Mouse (Mus musculus) heart, adult 11 months (tissue): ENCODE results near the gene Olfr372.
"Not testable (repeated sequence)": the region's sequence is repeated elsewhere in the genome, so short reads cannot be mapped to it uniquely, and the experiment has no call there.

Source experiments
- DNase-seq: peaks from one replicate; pipeline ENCODE4 v3.0.0; 2022

Olfr372 gene

DNA sequence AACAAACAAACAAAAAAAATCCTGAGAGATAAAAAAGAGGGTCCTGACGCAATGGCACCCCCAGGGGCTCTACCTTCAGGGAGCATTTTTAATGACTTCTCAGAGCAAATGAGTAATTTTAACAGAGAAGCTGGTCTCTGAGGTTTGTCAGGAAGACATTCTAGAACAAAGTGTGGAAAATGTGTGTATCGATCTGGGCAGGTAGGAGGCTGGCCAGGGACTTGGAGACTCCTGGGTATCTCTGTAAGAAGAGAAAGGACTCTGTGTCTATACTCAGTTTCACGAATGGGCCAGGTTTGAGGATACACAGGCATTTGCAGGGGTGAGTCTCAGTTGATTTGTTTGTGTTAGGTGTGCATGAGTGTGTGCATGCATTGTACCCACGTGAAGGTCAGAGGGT lies at the start of gene Olfr372:
Gene Olfr372 (plus strand): TSS at position 301 of the 400 bp plus-strand sequence.
- peak; percentile 19 for DNase-seq

DNA sequence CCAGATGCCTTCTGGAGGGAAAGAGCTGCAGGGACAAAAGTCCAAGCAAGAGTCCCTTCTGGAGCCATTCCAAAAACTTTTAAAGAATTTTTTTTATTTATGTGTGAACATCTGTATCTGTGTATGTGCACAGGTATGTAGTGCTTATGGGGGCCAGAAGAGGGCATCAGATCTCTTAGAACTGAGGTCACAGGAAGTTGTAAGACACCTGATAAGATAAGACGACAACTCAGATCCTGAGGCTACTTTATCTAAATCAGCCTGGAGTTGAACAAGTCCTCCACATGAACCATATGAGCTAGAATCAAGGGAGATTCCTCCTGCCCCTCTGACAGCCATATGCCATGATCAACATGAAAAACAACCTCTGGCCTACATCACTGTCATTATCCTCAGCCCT lies 41.6 kb upstream of the Olfr372 start:
- no peak for DNase-seq

DNA sequence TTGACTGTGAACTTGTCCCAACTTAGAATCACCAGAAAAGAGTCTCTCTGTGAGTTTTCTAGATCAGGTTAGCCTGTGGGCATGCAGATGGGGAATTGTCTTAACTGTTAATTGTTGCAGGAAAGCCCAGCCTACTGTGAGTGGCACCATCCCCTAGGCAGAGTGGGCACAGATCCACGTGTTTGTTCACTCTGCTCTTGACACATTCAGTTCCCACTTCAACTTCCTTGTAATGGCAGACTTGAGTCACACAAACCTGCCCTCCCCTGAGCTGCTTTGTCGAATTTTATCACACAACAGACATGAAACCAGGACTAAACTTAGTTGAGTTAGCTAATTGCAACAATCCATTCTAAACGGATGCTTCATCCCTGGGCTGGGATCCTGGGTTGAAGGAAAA lies 40.8 kb upstream of the Olfr372 start:
- peak; percentile 74 for DNase-seq

DNA sequence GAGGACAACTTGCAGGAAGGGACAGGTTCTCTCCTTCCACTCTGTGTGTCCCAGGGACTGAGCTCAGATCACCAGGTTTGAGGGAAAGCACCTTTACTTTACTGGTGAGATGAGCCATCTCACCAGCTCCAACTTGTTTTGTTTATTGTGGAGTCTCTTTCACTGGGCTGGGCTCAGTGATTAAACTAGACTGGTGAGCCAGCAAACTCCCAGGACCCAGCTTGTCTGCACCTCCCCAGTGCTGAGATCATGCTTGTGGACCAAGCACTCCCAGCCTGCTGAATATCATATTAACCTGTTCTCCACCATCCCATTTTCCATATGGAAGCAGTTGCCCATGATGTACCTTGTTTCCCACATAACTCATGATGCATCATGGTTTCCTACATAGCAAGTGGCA lies 38.1 kb upstream of the Olfr372 start:
- DNase-seq = no peak

DNA sequence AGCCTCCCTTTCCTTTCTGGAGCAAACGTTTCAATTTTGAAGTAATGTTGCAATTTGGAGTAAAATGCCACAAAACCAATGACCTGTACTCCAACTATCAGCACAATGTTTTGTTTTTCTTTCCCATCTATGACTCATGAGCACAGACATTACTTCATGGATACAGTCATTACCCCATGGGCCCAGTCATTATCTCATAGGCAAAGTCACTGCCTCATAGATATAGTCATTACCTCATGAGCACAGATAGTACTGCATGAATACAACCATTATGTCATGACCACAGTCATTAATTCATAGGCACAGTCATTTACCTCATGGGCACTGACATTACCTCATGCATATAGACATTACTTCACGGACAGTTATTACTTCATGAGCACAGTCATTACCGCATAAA lies 35.1 kb upstream of the Olfr372 start:
- peak; percentile 22 for DNase-seq

DNA sequence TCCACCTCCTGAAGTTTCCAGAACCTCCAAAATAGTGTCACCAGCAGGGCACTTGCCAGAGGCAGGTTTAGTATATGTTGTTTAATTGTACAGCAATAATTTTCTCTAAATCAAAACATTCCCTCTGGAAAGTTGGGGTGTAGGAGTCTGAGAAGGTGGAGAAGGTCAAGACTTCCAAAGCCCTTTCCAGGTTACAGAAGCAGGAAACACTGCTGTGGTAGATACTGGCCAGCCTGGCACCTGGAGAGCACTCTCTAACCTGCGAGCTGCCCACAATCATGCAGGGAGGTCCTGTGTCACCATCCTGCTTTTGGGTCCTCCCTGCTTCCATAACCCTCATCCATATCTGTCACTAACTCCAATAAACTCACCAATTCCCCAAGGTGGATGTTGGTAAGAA lies 34.3 kb upstream of the Olfr372 start:
- peak; percentile 71 for DNase-seq

DNA sequence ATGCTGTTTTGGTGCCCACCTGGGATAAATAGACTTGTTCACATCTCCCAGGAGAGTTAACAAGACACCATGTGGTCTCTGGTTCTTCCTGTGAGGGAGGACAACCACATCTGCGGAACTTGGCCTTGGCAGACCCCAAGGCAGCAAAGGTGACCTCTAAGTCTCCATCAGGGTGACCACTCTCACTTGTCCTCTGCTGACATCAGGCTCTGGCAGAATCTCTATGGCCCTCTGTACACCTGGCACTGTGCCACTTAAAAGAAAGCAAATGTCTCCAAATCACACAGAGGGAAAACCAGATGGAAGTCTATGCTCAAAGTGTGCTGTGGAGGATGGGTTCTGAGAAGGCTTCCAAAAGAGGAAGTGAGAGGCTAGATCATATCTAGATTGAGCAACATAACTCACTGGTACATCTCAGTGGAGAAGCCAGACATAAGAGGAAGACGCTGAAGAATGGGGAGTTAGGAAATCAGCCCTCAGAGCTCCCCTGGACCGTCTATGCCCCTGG lies 32.8 kb upstream of the Olfr372 start:
- peak; percentile 97 for DNase-seq

DNA sequence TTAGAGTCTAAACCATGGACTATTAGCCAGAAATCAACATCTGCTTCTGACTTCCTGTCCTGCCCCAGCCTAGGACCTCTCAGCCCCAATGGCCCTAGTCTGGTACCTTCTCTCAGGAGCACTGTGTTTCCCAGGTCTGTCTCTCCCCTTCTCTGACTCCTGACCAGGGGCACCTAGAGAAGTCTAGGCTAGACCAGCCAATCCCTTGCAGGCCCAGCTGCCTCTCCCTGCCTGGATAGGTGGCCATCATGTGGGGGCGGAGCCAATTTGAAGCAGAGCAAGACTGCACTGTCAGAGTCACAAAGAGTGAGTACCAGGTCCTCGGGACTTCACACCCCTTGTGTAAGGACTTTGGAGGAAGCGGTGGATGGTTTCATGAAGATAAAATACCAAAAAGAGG lies 31.5 kb upstream of the Olfr372 start, which contains the start of gene Cyp4f18:
Gene Cyp4f18 (minus strand): TSS at position 154 of the 400 bp plus-strand sequence.
- DNase-seq = peak; percentile 93

DNA sequence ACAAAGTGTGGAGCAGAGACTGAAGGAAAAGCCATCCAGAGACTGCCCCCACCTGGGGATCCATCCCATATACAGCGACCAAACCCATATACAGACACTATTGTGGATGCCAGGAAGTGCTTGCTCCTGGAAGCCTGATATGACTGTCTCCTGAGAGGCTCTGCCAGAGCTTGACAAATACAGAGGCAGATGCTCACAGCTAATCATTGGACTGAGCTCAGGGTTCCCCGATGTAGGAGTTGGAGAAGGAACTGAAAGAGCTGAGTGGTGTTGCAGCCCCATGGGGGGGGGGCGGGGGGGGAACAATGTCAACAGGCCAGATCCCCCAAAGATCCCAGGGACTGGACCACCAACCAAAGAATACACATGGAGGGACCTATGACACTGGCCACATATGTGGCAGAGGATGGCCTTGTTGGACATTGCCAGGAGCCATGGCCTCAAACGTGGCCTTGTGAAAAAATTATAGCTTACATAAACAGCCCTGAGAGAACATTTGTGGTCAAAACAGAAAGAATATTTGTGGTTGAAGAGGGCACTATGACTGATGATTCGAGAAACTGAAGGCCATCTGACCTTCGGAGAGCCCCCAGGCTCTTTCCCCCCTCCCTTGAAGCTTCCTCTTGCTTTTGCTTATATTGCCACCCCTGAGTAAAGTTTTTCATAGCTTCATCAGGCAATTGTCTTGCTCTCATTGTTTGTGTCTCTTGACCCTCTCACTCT lies 27.4 kb upstream of the Olfr372 start:
- peak; percentile 97 for DNase-seq

DNA sequence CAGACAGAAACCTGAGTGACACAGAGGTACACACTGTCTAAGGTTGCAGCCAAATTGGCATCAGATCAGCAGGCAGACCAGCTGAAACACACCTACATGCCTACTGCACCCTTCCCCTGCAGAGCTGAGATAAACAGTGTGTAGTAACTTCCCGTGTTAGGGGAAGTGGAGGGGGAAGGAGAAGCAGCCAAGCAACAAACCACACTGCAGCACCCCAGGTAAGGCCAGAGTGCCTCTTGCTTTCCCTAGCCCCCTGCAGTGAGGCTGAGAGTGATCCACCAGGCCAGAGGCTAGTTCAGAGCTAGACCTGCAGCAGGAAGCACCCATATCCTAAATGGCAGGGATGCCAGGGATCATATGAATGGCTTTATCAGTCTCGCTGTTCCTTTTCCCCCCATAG lies 23.7 kb upstream of the Olfr372 start:
- DNase-seq = peak; percentile 89

DNA sequence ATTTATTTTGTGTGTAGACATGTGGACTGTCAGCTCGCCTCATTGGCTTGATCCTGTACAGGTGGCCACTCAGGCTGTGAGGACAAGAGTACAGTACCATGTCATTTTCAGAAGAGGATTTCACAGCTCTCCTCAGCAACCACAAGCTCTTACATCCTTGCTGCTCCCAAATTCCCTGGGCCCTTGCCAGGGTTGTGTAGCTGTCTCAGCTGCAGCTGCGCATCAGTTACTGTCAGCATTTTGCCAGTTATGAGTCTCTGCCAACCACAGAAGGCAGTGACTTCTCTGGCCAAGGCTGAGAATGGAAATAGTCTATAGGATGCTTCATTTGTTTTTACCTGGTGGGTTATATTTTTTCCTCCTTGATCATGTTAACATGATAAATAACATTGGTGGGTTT lies 22.9 kb upstream of the Olfr372 start:
- DNase-seq = peak; percentile 96

DNA sequence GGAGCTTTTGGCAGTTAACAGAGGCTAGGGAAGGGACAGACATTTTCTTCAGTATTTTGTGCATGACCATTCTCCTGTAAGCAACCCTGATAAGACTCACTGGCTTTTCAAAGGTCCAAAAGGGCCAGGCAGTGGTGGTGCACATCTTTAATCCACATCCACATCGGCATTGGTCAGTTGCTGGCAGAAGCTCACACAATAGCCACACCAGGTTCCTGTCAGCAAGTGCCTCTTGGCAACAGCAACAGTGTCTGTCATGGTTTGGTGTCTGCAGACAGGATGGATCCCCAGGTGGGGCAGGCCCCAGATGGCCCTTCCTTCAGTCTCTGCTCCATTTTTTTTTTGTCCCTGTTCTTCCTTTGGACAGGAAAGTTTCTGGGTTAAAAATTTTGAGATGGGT lies 22.0 kb upstream of the Olfr372 start:
- DNase-seq = peak; percentile 85

DNA sequence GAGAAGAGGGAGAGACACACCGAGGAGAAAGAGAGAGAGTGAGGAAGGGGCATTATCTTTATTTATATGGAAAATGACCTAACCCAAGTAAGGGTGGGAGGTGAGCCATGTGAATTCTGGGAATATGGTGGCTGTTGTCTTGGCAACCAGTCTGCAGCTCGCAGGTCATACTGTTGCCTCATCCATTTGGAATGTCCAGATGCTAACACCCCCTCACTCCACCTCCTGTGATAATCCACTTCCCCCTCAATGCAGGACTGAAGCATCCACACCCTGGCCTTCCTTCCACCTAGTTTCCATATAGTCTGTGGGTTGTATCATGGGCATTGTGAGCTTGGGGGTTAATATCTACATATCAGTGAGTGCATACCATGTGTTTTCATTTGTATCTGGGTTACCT lies 21.2 kb upstream of the Olfr372 start:
- DNase-seq = peak; percentile 52

DNA sequence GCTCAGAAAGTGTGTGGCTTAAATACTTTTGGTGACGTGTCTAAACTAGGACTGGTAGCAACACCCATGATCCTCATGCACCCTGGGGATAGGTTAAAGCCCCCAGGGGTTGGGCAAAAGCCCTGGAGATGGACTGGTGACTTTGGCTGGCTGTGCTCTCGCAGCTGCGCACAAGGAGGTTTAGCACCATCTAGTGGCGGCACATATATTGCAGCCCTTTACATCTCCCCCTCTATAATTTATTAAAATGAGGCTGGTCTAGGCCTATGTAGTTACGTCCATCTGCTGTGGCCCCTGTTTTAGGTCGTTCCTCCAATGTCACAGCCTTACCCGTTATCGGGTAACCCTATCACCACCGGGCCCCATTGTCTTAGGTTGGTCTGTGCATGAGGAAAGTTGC lies 16.1 kb upstream of the Olfr372 start:
- DNase-seq = peak; percentile 88

DNA sequence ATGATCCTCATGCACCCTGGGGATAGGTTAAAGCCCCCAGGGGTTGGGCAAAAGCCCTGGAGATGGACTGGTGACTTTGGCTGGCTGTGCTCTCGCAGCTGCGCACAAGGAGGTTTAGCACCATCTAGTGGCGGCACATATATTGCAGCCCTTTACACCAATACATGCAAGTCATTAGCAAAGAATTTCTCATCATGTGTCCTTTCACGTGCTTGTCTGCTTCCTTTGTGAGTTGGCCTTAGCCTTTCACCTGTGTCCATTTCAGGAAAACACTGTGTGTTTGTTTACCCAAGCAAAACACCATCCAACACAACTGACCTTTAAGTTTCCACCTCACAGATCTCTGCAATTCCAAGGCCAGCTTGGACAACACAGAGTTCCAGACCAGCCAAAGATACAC lies 8.1 kb upstream of the Olfr372 start:
- DNase-seq = peak; percentile 88

DNA sequence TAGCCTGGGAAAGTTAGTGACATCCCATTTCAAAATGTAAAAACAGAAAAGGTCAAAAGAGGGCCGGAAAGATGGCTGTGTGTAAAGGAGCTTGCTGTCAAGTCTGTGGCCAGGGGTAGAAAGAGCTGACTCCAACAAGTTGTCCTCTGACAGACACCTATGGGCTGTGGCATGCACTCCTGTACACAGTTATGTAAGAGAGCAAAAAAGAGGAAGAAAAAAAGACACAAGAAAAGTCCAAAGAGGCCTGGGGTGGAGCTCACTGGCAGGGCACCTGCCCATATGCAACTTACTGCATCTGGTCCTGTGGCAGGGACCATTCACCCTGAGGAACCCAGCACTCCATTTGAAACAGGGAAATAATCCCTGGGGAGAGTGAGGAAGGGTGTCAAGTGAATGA lies 1.5 kb downstream of the Olfr372 start:
- DNase-seq = peak; percentile 13

DNA sequence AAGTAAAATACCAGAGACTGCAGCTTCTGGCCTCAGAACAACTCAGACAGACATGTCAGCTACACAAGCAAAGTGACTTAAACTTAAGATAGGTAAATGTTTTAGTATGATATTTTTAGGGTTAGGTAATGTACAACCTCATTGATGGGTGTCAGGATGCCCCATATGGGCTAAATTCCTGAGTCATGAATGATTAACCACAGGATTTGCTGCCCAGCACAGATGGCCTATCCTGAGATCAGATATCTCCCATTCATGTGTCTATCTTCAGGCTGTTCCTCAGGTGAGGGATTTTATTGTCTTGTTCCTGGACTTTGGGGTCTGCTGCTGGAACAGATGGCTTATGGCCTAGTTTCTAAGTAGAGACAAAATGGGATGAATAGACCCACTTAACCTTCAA lies 13.6 kb downstream of the Olfr372 start:
- not testable (repeated sequence) for DNase-seq

DNA sequence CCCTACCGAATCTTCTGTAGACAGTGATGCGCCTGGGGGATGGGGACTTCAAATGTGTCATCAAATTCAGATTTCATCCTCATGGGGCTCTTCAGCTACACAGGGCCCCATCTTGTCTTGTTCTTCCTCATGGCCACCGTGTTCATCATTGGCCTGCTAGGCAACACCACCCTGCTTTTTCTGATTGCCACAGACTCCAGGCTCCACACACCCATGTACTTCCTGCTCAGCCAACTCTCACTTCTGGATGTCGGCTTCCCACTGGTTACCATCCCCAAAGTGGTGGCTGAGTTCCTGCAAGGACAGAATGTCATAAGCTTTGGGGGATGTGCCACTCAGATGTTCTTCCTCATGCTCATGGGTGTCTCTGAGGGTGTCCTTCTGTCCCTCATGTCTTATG lies 16.6 kb downstream of the Olfr372 start:
- DNase-seq = not testable (repeated sequence)

DNA sequence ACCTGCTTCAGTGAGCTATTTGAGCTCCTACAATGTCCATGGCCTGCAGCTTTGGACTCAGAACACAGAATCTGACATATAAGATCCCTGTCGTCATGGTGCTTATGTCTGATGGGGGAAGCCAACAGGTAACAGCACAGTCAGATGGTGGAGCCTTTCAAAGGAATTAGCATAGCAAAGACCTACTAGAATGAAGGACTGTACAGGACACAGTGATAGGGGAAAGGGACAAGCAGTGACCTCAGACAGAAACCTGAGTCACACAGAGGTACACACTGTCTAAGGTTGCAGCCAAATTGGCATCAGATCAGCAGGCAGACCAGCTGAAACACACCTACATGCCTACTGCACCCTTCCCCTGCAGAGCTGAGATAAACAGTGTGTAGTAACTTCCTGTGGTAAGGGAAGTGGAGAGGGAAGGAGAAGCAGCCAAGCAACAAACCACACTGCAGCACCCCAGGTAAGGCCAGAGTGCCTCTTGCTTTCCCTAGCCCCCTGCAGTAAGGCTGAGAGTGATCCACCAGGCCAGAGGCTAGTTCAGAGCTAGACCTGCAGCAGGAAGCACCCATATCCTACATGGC lies 25.9 kb downstream of the Olfr372 start:
- not testable (repeated sequence) for DNase-seq

DNA sequence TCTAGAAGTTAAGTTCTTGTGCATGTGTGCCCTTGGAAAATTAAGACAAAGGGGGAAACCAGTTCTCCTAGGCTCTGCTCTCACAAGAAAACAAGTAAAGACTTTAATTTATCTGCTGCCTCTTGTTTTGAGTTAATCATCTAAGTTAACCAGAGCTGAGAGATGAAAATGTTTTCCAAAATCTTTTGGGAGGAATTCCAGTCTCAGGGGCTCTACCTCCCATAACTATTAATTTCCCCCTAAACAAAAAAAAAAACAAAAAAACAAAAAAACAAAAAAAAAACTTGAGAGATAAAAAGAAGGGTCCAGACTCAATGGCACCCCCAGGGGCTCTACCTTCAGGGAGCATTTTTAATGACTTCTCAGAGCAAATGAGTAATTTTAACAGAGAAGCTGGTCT lies 41.9 kb downstream of the Olfr372 start, which contains the start of gene Olfr373:
Gene Olfr373 (plus strand): TSS at position 301 of the 400 bp plus-strand sequence.
- DNase-seq = not testable (repeated sequence)

DNA sequence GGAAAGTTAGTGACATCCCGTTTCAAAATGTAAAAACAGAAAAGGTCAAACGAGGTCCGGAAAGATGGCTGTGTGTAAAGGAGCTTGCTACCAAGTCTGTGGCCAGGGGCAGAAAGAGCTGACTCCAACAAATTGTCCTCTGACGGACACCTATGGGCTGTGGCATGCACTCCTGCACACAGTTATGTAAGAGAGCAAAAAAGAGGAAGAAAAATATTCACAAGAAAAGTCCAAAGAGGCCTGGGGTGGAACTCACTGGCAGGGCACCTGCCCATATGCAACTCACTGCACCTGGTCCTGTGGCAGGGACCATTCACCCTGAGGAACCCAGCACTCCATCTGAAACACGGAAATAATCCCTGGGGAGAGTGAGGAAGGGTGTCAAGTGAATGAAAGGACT lies 43.7 kb downstream of the Olfr372 start:
- DNase-seq = no peak

DNA sequence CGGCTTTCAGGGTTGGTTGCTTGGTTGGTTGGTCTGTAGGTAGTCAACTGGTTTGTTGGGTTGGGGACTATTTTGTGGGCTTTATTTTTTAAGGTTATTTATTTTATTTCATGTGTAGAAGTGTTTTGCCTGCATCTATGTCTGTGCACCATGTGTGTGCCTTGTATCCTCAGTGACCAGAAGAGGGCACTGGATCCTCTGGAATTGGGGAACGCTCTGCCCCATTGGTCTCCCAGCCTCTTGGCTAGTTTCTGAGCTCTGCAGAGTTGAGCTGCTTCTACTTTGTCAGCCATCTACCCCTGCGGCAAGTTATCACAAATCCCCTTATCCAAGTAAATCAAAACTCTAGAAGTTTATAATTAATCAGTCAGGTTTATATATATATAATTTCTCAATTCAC lies 46.6 kb downstream of the Olfr372 start:
- not testable (repeated sequence) for DNase-seq

DNA sequence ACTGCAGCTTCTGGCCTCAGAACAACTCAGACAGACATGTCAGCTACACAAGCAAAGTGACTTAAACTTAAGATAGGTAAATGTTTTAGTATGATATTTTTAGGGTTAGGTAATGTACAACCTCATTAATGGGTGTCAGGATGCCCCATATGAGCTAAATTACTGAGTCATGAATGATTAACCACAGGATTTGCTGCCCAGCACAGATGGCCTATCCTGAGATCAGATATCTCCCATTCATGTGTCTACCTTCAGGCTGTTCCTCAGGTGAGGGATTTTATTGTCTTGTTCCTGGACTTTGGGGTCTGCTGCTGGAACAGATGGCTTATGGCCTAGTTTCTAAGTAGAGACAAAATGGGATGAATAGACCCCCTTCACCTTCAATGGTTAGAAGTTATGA lies 55.7 kb downstream of the Olfr372 start:
- not testable (repeated sequence) for DNase-seq

DNA sequence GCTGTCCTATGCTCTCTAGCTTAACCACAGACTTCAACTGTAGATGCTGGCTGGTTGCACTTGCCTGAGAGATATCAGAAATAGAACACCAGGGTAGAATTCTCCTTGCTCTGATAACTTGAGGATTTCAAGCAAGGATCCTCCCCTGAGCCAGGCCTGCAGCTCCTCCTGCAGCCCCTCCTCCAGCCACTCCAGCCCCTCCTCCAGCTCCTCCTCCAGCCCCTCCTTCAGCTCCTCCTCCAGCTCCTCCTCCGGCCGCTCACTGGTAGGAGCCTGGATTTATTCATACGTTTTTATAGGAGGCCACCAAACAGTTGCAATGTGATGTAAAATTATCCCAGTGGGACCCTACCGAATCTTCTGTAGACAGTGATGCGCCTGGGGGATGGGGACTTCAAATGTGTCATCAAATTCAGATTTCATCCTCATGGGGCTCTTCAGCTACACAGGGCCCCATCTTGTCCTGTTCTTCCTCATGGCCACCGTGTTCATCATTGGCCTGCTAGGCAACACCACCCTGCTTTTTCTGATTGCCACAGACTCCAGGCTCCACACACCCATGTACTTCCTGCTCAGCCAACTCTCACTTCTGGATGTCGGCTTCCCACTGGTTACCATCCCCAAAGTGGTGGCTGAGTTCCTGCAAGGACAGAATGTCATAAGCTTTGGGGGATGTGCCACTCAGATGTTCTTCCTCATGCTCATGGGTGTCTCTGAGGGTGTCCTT lies 58.5 kb downstream of the Olfr372 start:
- DNase-seq = peak; percentile 91
